Mouse (Mus musculus) MEL (cell line): ENCODE data around the gene Atg16l1. TPM values are rescaled to one million over a fixed set of nuclear protein-coding genes. Genes with fewer than 3 reads are reported as not detected.

Experiments
- DNase-seq: peaks from one replicate; pipeline ENCODE4 v3.0.0; 2011; ENCODE audit warnings: low read depth, low spot score
- H3K27ac ChIP-seq: 2 replicates; pipeline ENCODE4 v1.5.1; 2012; ENCODE audit warnings: low read depth, mild to moderate bottlenecking, control low read depth, low read length, moderate library complexity; ENCODE audit not compliant: control insufficient read depth
- H3K27me3 ChIP-seq, 2 experiments: fragments of 150-350 bp in 1 of 2; sonication (generic) in 1 of 2; 2 replicates each; pipeline ENCODE4 v1.6.1; 2012; ENCODE audit warnings: low read length in 2 of 2, mild to moderate bottlenecking in 2 of 2, improper control_type of control experiment in 1 of 2, moderate library complexity in 1 of 2; ENCODE audit not compliant: insufficient read depth in 2 of 2, control insufficient read depth in 1 of 2
- H3K36me3 ChIP-seq, 2 experiments: 2 replicates each; pipeline ENCODE4 v1.6.1; 2012 to 2014; ENCODE audit warnings: low read length in 2 of 2, improper control_type of control experiment in 1 of 2, inconsistent platforms in 1 of 2, mild to moderate bottlenecking in 1 of 2; ENCODE audit not compliant: insufficient read depth in 2 of 2, control insufficient read depth in 1 of 2
- H3K4me1 ChIP-seq, 2 experiments: fragments of 150-350 bp in 1 of 2; sonication (generic) in 1 of 2; 2 replicates each; pipeline ENCODE4 v1.6.1; 2012; ENCODE audit warnings: low read length in 2 of 2, improper control_type of control experiment in 1 of 2, mild to moderate bottlenecking in 1 of 2; ENCODE audit not compliant: insufficient read depth in 2 of 2, control insufficient read depth in 1 of 2
- H3K4me3 ChIP-seq, 2 experiments: fragments of 150-350 bp in 1 of 2; sonication (generic) in 1 of 2; 2 replicates each; pipeline ENCODE4 v1.5.1; 2012; ENCODE audit warnings: low read depth in 2 of 2, low read length in 2 of 2, mild to moderate bottlenecking in 2 of 2, moderate library complexity in 2 of 2, control low read depth in 1 of 2, improper control_type of control experiment in 1 of 2; ENCODE audit not compliant: control insufficient read depth in 1 of 2, insufficient read depth in 1 of 2
- H3K79me2 ChIP-seq: 2 replicates; pipeline ENCODE4 v1.6.1; 2012; ENCODE audit warnings: mild to moderate bottlenecking, low read length, moderate library complexity; ENCODE audit not compliant: control insufficient read depth, poor library complexity, insufficient read depth
- H3K9ac ChIP-seq: 2 replicates; pipeline ENCODE4 v1.6.1; 2012; ENCODE audit warnings: low read depth, mild to moderate bottlenecking, control low read depth, low read length, moderate library complexity; ENCODE audit not compliant: control insufficient read depth, poor library complexity, severe bottlenecking
- H3K9me3 ChIP-seq: fragments of 150-350 bp; sonication (generic); replicated peaks from 2 replicates; pipeline ENCODE4 v1.6.1; 2012; ENCODE audit warnings: mild to moderate bottlenecking, low read length, improper control_type of control experiment, moderate library complexity; ENCODE audit not compliant: insufficient read depth
- CHD2 ChIP-seq: IDR thresholded peaks from 2 replicates; pipeline ENCODE4 v1.6.1; 2011; ENCODE audit warnings: low read length, improper control_type of control experiment
- EP300 ChIP-seq, 2 experiments: IDR thresholded peaks; 2 replicates each; pipeline ENCODE4 v1.6.1; 2011; ENCODE audit warnings: improper control_type of control experiment in 2 of 2, low read length in 2 of 2, low read depth in 1 of 2, mild to moderate bottlenecking in 1 of 2
- ETS1 ChIP-seq: IDR thresholded peaks from 2 replicates; pipeline ENCODE4 v1.6.1; 2012; ENCODE audit warnings: low read depth, mild to moderate bottlenecking, inconsistent platforms, low read length, improper control_type of control experiment, moderate library complexity
- GABPA ChIP-seq: IDR thresholded peaks from 2 replicates; pipeline ENCODE4 v1.6.1; 2012; ENCODE audit warnings: low read depth, mild to moderate bottlenecking, inconsistent platforms, low read length, improper control_type of control experiment, moderate library complexity
- GATA1 ChIP-seq: IDR thresholded peaks from 2 replicates; pipeline ENCODE4 v1.6.1; 2011; ENCODE audit warnings: low read depth, low read length, improper control_type of control experiment
- HCFC1 ChIP-seq: IDR thresholded peaks from 2 replicates; pipeline ENCODE4 v1.6.1; 2012; ENCODE audit warnings: low read depth, mild to moderate bottlenecking, inconsistent platforms, low read length, improper control_type of control experiment, moderate library complexity
- MAFK ChIP-seq: IDR thresholded peaks from 2 replicates; pipeline ENCODE4 v1.6.1; 2011; ENCODE audit warnings: low read depth, mild to moderate bottlenecking, low read length, improper control_type of control experiment, borderline replicate concordance
- MEF2A ChIP-seq: IDR thresholded peaks from 2 replicates; pipeline ENCODE4 v1.6.1; 2014; ENCODE audit warnings: low read depth, mild to moderate bottlenecking, inconsistent platforms, low read length, improper control_type of control experiment; ENCODE audit not compliant: poor library complexity, insufficient replicate concordance, severe bottlenecking; ENCODE audit errors: extremely low read depth
- MXI1 ChIP-seq: IDR thresholded peaks from 2 replicates; pipeline ENCODE4 v1.6.1; 2011; ENCODE audit warnings: mild to moderate bottlenecking, low read depth, low read length, improper control_type of control experiment
- MYB ChIP-seq: IDR thresholded peaks from 2 replicates; pipeline ENCODE4 v1.6.1; 2011; ENCODE audit warnings: mild to moderate bottlenecking, low read depth, low read length, improper control_type of control experiment
- NELFE ChIP-seq: IDR thresholded peaks from 2 replicates; pipeline ENCODE4 v1.6.1; 2011; ENCODE audit warnings: low read depth, low read length, improper control_type of control experiment
- POLR2A ChIP-seq, 2 experiments: IDR thresholded peaks; 2 replicates each; pipeline ENCODE4 v1.6.1; 2011 to 2012; ENCODE audit warnings: low read length in 2 of 2, mild to moderate bottlenecking in 2 of 2, control low read depth in 1 of 2, improper control_type of control experiment in 1 of 2, low read depth in 1 of 2, moderate library complexity in 1 of 2; ENCODE audit not compliant: control insufficient read depth in 1 of 2, insufficient read depth in 1 of 2, poor library complexity in 1 of 2
- POLR2AphosphoS5 ChIP-seq: IDR thresholded peaks from 2 replicates; pipeline ENCODE4 v1.6.1; 2012; ENCODE audit warnings: low read depth, borderline replicate concordance, mild to moderate bottlenecking, inconsistent platforms, low read length, moderate library complexity, mixed read lengths
- RAD21 ChIP-seq: IDR thresholded peaks from 2 replicates; pipeline ENCODE4 v1.6.1; 2011; ENCODE audit warnings: mild to moderate bottlenecking, low read depth, low read length, improper control_type of control experiment
- TAL1 ChIP-seq: IDR thresholded peaks from 2 replicates; pipeline ENCODE4 v1.6.1; 2012; ENCODE audit warnings: mild to moderate bottlenecking, inconsistent platforms, low read length, moderate library complexity, mixed read lengths
- TCF12 ChIP-seq: IDR thresholded peaks from 2 replicates; pipeline ENCODE4 v1.6.1; 2014; ENCODE audit warnings: low read depth, mild to moderate bottlenecking, inconsistent platforms, low read length, improper control_type of control experiment, moderate library complexity
- UBTF ChIP-seq: IDR thresholded peaks from 2 replicates; pipeline ENCODE4 v1.6.1; 2012; ENCODE audit warnings: low read depth, mild to moderate bottlenecking, inconsistent platforms, low read length, improper control_type of control experiment, moderate library complexity, borderline replicate concordance; ENCODE audit not compliant: insufficient read depth
- ZMIZ1 ChIP-seq: IDR thresholded peaks from 2 replicates; pipeline ENCODE4 v1.6.1; 2012; ENCODE audit warnings: low read depth, mild to moderate bottlenecking, inconsistent platforms, low read length, improper control_type of control experiment, moderate library complexity
- ZNF384 ChIP-seq: IDR thresholded peaks from 2 replicates; pipeline ENCODE4 v1.6.1; 2012; ENCODE audit warnings: low read depth, mild to moderate bottlenecking, inconsistent platforms, low read length, improper control_type of control experiment
- polyA plus RNA-seq, 2 experiments: library from polyadenylated mRNA; stranded (reverse) in 1 of 2; unstranded in 1 of 2; fragments of >175 nt in 1 of 2; fragments of >200 nt in 1 of 2; gene quantifications; 2 replicates each; pipeline versions ENCODE4 v1.2.1 to v1.2.4; 2012; ENCODE audit warnings: low replicate concordance in 2 of 2, low read depth in 1 of 2; ENCODE audit not compliant: insufficient read length in 2 of 2, insufficient read depth in 1 of 2, missing spikeins in 1 of 2
- total RNA-seq: library from RNA; depleted of rRNA; stranded (reverse); fragments of 300-350 nt; gene quantifications from 2 replicates; pipeline ENCODE4 v1.2.3, GENCODE M21; 2012

Atg16l1 gene
- total and polyA plus RNA-seq, 3 experiments: 33.8 to 34.0 TPM; not detected in 1

DNA sequence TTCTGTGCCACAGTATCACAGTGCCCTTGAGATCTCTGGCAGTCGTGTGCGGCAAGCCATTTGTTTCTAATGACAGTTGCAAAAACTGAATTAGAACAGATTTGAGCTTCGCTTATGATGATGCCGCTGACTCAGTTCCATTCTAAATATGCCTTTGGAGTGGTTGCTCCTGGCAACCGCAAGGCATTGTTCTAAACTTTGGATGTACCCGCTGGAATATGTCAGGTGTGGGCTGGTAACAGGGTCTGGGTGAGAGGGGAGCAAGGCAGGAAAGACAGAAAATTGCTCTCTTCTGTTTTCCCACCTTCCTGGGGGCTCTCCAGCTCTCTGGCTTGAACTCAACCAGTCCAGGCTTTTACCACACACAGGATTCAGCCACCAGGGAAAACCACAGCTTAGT, 57.5 kb downstream of the Atg16l1 start:
- no peaks in the 10 kb centered on the region for H3K79me2 ChIP-seq
- peaks cover 0 to 3% of the 10 kb centered on the region in 2 experiments; a peak in 1 of 4 replicates for H3K4me1 ChIP-seq
- H3K36me3 ChIP-seq: no peaks in the 10 kb centered on the region
- H3K4me3 ChIP-seq: no peak overlapping the region
- no peaks in the 10 kb centered on the region for H3K27me3 ChIP-seq
- no peak overlapping the region for H3K9ac ChIP-seq
- TF ChIP-seq GABPA (no peak), TCF12 (no peak), MAFK (no peak), ETS1 (no peak), POLR2AphosphoS5 (no peak), HCFC1 (no peak), NELFE (no peak)
- no peak for DNase-seq
- no peak overlapping the region for H3K27ac ChIP-seq
- H3K9me3 ChIP-seq: no peaks in the 10 kb centered on the region

DNA sequence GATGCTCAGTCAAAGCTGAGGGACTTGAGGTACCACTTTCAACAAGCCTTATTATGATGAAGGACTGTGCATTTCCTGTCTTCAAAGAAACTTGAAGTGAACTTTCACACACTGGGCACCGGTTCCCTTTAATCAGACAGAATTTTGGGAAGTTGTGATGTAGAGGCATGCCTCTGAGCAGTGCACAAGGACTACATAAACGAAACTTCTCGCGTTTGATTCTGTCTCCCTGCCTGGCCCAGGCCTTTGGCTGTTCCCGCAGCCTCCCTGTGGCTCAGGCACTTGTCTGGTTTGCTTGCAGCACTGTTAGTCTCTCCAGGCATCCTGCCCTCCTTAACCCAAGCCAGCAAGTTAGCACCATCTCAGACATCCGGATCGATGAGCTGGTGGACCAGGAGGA, 58.0 kb downstream of the Atg16l1 start:
- peaks cover 0 to 3% of the 10 kb centered on the region in 2 experiments; a peak in 1 of 4 replicates for H3K4me1 ChIP-seq
- no peak overlapping the region for H3K4me3 ChIP-seq
- DNase-seq: no peak
- H3K27ac ChIP-seq: no peak overlapping the region
- no peaks in the 10 kb centered on the region for H3K36me3 ChIP-seq
- no peak overlapping the region for H3K9ac ChIP-seq
- TF ChIP-seq MYB (no peak), ZNF384 (no peak), UBTF (no peak), MEF2A (no peak), POLR2A (IDR thresholded peaks at IDR 0.05; ENCODE audit: control insufficient read depth in 1 of 2, insufficient read depth in 1 of 2, low read depth in 1 of 2, low read length in 2 of 2, poor library complexity in 1 of 2) (no peak), CHD2 (no peak), MXI1 (no peak), GATA1 (no peak), HCFC1 (no peak), RAD21 (no peak), ZMIZ1 (no peak), TAL1 (no peak), EP300 (IDR thresholded peaks at IDR 0.05; ENCODE audit: low read depth in 1 of 2, low read length in 2 of 2) (no peak), GABPA (no peak)
- no peaks in the 10 kb centered on the region for H3K9me3 ChIP-seq
- H3K27me3 ChIP-seq: no peaks in the 10 kb centered on the region
- H3K79me2 ChIP-seq: no peaks in the 10 kb centered on the region
